Mouse (Mus musculus): ENCODE measurements at regions not wholly inside any gene's neighbourhood (a gene's known extent, or its start where the extent isn't known, plus 50 kb on each side); places are given as distances from the start of the nearest gene placed in this dataset.

DNA sequence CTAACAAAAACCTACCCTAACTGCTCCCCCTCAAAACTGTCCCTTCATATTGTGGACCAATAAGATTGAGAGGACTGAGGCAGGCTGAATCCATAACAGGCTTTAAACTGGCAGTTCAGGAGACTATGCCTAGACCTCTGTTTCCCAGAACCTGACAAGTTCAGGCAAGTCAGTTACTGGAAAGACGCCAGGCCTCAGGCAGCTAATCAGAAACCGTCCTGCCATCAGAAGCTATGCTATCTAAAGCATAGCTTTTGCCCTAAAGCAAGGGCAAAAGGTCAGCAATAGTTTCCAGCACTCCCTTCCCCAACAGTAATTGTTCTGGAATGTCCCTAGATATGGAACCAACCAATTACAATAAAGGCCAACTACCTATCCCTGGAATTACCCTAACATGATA, 273.0 kb downstream of the Bche start:
- CTCF ChIA-PET = no interaction called here
- POLR2A ChIA-PET = no interaction called here

DNA sequence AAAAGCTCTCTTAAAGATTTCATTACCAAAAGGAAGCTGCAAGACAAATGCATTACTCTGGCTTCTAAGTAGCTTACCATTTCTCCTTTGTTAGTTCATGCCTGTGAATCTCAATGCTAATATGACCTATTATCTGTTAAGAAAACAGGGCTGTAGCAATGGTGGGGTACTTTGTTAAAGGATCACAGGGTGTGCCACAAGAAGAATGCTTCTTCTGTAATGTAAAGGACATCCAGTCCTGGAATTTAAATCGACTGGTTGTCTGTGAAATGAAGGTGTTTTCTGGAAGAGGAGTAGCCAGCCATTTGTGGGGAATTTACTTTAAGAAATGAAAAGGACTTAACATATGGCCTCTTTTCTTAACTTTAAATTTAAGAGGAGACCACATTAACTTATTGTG, 273.9 kb downstream of the Bche start:
- ChIA-PET POLR2A (no interaction called here), CTCF (no interaction called here)

DNA sequence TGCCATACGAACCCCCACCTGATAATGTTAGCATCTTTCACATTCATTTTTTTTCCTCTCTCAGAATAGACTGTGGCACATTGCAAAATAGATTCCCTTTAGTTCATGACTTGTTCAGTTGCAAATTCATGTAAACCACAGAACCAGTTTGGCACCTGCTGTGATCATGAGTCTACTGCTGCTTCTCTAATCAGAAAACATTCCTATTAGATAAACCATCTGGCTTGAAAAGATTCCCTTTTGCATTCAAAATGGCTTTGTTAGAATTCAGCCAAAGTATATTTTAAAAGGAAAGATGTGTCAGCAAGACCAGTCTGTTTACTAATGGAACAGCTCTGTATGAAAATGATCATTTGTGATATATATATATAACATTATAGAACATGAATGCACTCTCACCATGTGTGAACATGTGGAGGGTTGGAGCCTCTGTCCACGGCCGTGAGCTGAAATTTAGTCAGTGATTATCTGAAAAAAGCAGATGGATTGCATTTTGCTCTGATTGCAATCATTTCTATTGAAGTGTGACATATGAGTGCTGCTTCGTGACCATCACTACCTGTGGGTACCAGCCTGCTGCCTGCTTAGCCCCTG, 298.2 kb downstream of the Bche start:
- CTCF ChIA-PET = no interaction called here

DNA sequence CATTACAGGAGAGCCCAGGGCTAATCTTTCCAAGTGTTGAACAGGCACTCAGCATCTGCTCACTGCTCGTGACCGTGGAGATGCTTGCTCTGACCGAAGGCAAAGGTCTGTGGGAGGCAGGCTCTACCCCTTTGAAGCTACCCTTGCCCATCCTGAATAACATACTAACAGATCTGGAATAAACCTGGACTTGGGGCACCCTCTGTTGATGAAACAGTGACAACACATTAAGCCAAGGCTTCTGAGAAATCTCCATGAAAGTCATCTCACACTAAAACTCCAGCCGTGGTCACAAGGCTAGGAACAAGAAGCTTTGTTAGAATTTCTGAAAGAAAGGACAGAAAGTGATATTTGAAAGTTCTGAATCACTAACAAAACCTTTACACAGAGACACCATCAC, 306.8 kb downstream of the Bche start:
- ChIA-PET CTCF (no interaction called here), POLR2A (interaction anchor here in 1 of 4 experiments (0.6 kb wide), 1 partner anchor 715 kb away, joined by 5 read pairs; no protein-coding TSS in a partner anchor)

More for the DNA sequence above, 298.2 kb downstream of the Bche start:
- POLR2A ChIA-PET = no interaction called here

DNA sequence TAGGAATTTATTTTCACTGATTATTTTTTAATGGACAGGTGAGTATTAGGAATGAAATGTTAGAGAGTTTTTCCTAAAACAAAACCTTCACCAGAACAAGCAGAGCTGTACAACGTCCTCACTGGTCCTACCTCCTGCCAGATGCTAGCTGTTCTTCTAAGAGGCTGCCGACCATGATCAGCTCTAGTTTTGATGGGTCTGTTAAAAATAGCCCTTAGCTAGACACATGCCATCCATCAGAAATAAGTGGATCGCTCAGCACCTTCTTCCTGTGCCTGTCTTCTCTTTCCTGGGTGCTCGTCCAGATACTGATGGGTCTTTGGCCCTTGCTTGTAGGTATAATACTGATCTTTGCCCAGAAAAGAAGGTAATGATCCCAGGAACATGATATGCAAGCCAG, 312.4 kb downstream of the Bche start:
- CTCF ChIA-PET = no interaction called here
- POLR2A ChIA-PET = no interaction called here

DNA sequence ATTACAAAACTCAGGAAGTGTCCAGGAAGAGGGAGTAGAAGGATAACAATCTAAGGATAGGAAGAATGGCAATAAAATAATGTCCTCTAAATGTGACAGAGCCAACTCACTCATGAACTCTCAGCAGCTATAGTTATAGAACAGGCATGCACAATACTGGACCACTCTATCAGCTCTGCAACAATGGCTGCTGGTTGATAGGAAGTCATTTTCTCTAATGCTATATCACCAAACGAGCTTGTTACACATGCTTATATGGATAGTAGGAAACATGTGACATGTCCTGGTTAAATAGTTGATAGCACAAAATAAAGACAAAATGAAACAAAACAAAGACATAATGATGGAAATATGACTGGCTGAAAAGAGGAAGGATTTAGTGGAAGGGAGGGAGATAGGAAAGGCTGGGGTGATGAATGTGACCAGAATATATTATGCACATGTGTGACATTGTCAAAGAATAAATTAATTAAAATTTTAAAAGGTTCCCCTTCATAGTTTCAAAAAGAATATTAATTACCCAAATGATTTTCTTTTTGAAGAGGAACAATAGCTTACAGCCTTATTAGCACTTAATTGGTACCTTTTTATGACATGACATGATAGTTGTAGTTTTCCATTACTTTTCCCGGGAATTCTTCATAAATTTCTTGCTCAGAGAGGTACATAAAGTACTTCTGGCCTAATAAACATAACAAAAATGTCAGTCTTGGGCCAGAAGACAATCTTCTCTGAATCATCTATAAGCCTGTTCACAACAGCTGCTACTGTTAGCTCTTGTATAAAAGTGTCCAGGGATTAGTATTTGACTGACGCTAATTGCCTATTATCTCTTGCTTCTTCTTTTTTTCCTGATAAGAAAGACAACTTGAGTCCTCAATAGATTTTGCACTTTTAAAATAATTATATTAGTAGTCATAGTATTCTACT, 318.2 kb downstream of the Bche start:
- ChIA-PET POLR2A (no interaction called here), CTCF (no interaction called here)

DNA sequence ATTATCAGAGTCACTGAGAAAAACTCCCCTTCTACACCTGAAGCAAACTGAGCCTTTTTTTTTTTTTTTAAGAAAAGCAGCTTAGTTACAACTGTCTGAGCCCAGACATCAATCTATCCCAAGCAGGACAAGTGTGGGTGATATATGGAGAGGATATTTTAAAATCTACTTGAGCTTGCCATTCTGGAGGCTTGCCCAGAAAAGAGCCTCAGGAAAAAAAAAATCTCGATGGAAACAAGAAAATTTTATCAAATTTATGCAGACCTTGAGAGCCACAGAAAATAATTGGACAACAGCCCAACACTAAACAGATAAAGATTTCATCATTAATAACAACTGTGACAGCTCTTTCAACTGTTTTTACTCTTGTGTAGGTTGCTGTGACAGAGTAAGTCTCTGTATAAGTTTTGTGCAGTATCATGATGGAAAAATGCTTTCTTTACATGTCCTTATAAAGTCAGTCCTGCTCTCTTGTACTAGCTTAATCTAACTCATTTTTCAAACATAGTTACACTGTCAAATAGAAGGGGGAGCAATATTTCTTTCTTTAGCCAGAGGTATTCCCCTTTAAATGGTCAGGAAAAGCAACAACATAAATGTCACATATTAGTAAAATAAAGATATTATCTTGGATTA, 297.4 kb upstream of the Slitrk3 start:
- ChIA-PET POLR2A (no interaction called here), CTCF (no interaction called here)

DNA sequence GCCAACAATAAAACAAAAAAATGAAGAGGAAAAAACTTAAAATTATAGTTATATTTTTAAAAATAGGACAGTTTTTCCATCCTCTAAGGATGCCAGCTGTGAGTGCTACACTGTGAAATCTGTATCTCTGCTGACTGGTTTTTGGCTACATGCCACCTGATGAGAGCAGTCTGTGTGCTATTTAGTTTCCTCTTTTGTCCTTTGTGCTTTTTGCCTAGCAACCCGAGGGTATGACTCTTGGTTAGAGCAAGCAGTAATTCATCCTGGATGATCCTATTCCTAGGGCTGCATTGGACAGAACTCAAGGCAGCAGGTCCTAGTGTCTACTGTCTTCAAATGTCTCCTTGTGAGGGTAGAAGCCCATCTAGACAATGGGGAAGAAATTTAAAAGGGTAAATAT, 285.6 kb upstream of the Slitrk3 start:
- ChIA-PET POLR2A (no interaction called here), CTCF (no interaction called here)

DNA sequence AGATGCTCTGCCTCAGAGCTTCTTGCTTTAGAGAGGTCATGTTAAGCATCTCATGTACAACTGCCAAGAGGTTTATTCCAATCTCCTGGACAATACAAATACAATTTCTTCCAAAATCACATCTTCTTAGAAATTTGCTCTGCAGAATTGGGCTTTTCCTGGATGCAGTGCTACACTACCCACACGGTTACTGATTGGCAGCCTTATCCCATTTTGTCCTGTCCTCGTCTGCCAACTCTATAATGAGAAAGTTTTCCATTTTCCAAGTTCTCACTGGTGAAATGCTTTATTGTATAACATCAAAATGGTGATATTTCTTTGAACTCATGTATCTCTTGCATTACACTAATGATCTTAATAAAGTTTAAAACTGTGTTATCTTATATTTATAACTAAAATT, 282.1 kb upstream of the Slitrk3 start:
- ChIA-PET POLR2A (no interaction called here), CTCF (no interaction called here)

DNA sequence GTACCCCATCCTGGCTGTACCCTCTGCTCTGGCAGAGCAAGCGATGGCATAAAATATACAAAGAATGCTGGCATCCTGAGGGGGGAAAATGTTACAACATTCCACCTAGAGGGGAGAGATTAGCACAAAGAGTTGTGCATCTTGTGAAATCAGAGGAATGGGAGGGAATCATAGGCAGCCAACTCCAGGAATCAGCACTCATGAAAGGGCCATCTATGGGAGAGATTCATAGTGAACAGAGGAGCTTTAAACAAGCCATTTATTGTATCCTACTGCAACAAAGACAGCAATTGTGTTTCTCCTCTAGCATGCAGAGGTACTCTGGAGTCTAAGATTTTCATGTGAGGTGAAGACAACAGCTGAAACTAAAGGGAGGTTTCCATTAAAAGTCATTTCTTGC, 265.6 kb upstream of the Slitrk3 start:
- ChIA-PET POLR2A (no interaction called here), CTCF (no interaction called here)
